Mouse (Mus musculus) spleen, adult 2 months (tissue): ENCODE results near the gene Pgls.

Experiments
- CTCF ChIP-seq: fragments of 200-500 bp; IDR thresholded peaks from 2 replicates; pipeline ENCODE4 v1.5.1; 2011; ENCODE audit warnings: mild to moderate bottlenecking, inconsistent platforms; ENCODE audit not compliant: insufficient read depth, insufficient read length, insufficient replicate concordance; ENCODE audit errors: extremely low read depth
- POLR2A ChIP-seq: fragments of 200-500 bp; IDR thresholded peaks from 2 replicates; pipeline ENCODE4 v1.6.1; 2011; ENCODE audit warnings: low read depth, low read length, inconsistent platforms

GRCm38 (mm10) chr8:71638321-71638720 is 46.3 kb downstream of the Pgls start:
- TF ChIP-seq CTCF, result no peak
- TF ChIP-seq POLR2A, result no peak
